Mouse (Mus musculus): ENCODE measurements at regions not wholly inside any gene's neighbourhood (a gene's known extent, or its start where the extent isn't known, plus 50 kb on each side); places are given as distances from the start of the nearest gene placed in this dataset.

- no peak for DNase-seq (ENCODE audit: low read depth)
- TF ChIP-seq CTCF (IDR thresholded peaks at IDR 0.05; ENCODE audit: borderline replicate concordance, extremely low read depth, insufficient read depth, insufficient read length) (no peak), POLR2A (IDR thresholded peaks at IDR 0.05; ENCODE audit: borderline replicate concordance, extremely low read depth, insufficient read depth, insufficient read length, poor library complexity, severe bottlenecking) (no peak)
These were observed 447.3 kb downstream of the Gm43517 start for GRCm38 (mm10) chr12:49832118-49832847.

GRCm38 (mm10) chr12:49836282-49837070 is 451.5 kb downstream of the Gm43517 start:
- peak; percentile 96 for DNase-seq (ENCODE audit: low read depth)
- TF ChIP-seq POLR2A (IDR thresholded peaks at IDR 0.05; ENCODE audit: borderline replicate concordance, extremely low read depth, insufficient read depth, insufficient read length, poor library complexity, severe bottlenecking) (no peak), CTCF (IDR thresholded peaks at IDR 0.05; ENCODE audit: borderline replicate concordance, extremely low read depth, insufficient read depth, insufficient read length) (no peak)

- DNase-seq (ENCODE audit: low read depth), result no peak
- TF ChIP-seq POLR2A (IDR thresholded peaks at IDR 0.05; ENCODE audit: borderline replicate concordance, extremely low read depth, insufficient read depth, insufficient read length, poor library complexity, severe bottlenecking), result no peak
- TF ChIP-seq CTCF (IDR thresholded peaks at IDR 0.05; ENCODE audit: borderline replicate concordance, extremely low read depth, insufficient read depth, insufficient read length), result no peak
These were observed 500.5 kb downstream of the Gm43517 start for GRCm38 (mm10) chr12:49885507-49885906.

GRCm38 (mm10) chr12:49887246-49887645 is 502.3 kb downstream of the Gm43517 start:
- TF ChIP-seq CTCF (IDR thresholded peaks at IDR 0.05; ENCODE audit: borderline replicate concordance, extremely low read depth, insufficient read depth, insufficient read length), result no peak
- no peak for TF ChIP-seq POLR2A (IDR thresholded peaks at IDR 0.05; ENCODE audit: borderline replicate concordance, extremely low read depth, insufficient read depth, insufficient read length, poor library complexity, severe bottlenecking)
- peak; percentile 18 for DNase-seq (ENCODE audit: low read depth)

- DNase-seq (ENCODE audit: low read depth), result peak; percentile 74
These were observed 512.8 kb downstream of the Gm43517 start for GRCm38 (mm10) chr12:49897768-49898167.

GRCm38 (mm10) chr12:49915691-49916090 is 530.7 kb downstream of the Gm43517 start:
- no peak for DNase-seq (ENCODE audit: low read depth)
- TF ChIP-seq CTCF (IDR thresholded peaks at IDR 0.05; ENCODE audit: borderline replicate concordance, extremely low read depth, insufficient read depth, insufficient read length), result no peak
- no peak for TF ChIP-seq POLR2A (IDR thresholded peaks at IDR 0.05; ENCODE audit: borderline replicate concordance, extremely low read depth, insufficient read depth, insufficient read length, poor library complexity, severe bottlenecking)

More at GRCm38 (mm10) chr12:49897768-49898167, 512.8 kb downstream of the Gm43517 start:
- TF ChIP-seq POLR2A (IDR thresholded peaks at IDR 0.05; ENCODE audit: borderline replicate concordance, extremely low read depth, insufficient read depth, insufficient read length, poor library complexity, severe bottlenecking), result no peak
- TF ChIP-seq CTCF (IDR thresholded peaks at IDR 0.05; ENCODE audit: borderline replicate concordance, extremely low read depth, insufficient read depth, insufficient read length), result no peak

GRCm38 (mm10) chr12:49921608-49922007 is 536.6 kb downstream of the Gm43517 start:
- no peak for DNase-seq (ENCODE audit: low read depth)
- no peak for TF ChIP-seq POLR2A (IDR thresholded peaks at IDR 0.05; ENCODE audit: borderline replicate concordance, extremely low read depth, insufficient read depth, insufficient read length, poor library complexity, severe bottlenecking)
- no peak for TF ChIP-seq CTCF (IDR thresholded peaks at IDR 0.05; ENCODE audit: borderline replicate concordance, extremely low read depth, insufficient read depth, insufficient read length)

- TF ChIP-seq POLR2A (IDR thresholded peaks at IDR 0.05; ENCODE audit: borderline replicate concordance, extremely low read depth, insufficient read depth, insufficient read length, poor library complexity, severe bottlenecking), result no peak
- TF ChIP-seq CTCF (IDR thresholded peaks at IDR 0.05; ENCODE audit: borderline replicate concordance, extremely low read depth, insufficient read depth, insufficient read length), result no peak
- no peak for DNase-seq (ENCODE audit: low read depth)
These were observed 555.8 kb downstream of the Gm43517 start for GRCm38 (mm10) chr12:49940818-49941217.

GRCm38 (mm10) chr12:49944911-49945627 is 560.1 kb downstream of the Gm43517 start:
- peak; percentile 92 for DNase-seq (ENCODE audit: low read depth)
- TF ChIP-seq POLR2A (IDR thresholded peaks at IDR 0.05; ENCODE audit: borderline replicate concordance, extremely low read depth, insufficient read depth, insufficient read length, poor library complexity, severe bottlenecking) (no peak), CTCF (IDR thresholded peaks at IDR 0.05; ENCODE audit: borderline replicate concordance, extremely low read depth, insufficient read depth, insufficient read length) (no peak)

- DNase-seq (ENCODE audit: low read depth), result peak; percentile 93
- no peak for TF ChIP-seq CTCF (IDR thresholded peaks at IDR 0.05; ENCODE audit: borderline replicate concordance, extremely low read depth, insufficient read depth, insufficient read length)
- TF ChIP-seq POLR2A (IDR thresholded peaks at IDR 0.05; ENCODE audit: borderline replicate concordance, extremely low read depth, insufficient read depth, insufficient read length, poor library complexity, severe bottlenecking), result no peak
These were observed 560.8 kb downstream of the Gm43517 start for GRCm38 (mm10) chr12:49945628-49946220.

Measured in brain, embryonic 14.5 days (tissue).